Mouse (Mus musculus): ENCODE data around the gene Trarg1.

The Trarg1 gene

DNA sequence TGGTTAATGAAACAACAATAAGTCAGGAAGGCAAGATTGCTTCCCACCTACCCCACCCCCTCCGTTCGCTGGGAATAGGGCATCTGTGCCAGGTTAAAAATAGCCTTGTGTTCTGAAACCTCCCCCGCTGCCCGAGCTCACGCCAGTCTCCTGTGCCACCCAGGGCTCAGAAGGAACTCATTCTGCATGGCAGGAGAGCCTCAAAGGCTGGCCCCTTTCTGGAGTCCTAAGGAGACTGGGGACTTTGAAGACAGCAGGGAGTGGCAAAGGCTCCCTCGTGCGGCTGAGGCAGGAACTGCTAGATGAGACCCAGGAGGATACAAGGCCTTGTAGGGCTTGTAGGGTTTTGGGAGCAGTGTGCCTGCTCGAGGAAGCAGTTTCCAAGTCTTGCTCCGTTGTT lies 32.1 kb upstream of the Trarg1 start:
- Histone ChIP-seq H3K36me3 (ENCODE audit: insufficient read depth, low read length) (no peaks in the 10 kb centered on the region), H3K27me3 (ENCODE audit: insufficient read depth, low read length) (peaks cover 27% of the 10 kb centered on the region), H3K9me3 (ENCODE audit: low read length) (no peaks in the 10 kb centered on the region), H3K4me1 (replicated peaks; ENCODE audit: low read depth, low read length) (peaks cover 27% of the 10 kb centered on the region), H3K4me3 (replicated peaks; ENCODE audit: low read length) (peak overlapping the region; percentile 41)
- TF ChIP-seq NANOG (IDR thresholded peaks at IDR 0.05; ENCODE audit: borderline replicate concordance, low read length) (no peak), CTCF (conservative IDR thresholded peaks at IDR 0.05; ENCODE audit: low read length) (peak; percentile 89)

DNA sequence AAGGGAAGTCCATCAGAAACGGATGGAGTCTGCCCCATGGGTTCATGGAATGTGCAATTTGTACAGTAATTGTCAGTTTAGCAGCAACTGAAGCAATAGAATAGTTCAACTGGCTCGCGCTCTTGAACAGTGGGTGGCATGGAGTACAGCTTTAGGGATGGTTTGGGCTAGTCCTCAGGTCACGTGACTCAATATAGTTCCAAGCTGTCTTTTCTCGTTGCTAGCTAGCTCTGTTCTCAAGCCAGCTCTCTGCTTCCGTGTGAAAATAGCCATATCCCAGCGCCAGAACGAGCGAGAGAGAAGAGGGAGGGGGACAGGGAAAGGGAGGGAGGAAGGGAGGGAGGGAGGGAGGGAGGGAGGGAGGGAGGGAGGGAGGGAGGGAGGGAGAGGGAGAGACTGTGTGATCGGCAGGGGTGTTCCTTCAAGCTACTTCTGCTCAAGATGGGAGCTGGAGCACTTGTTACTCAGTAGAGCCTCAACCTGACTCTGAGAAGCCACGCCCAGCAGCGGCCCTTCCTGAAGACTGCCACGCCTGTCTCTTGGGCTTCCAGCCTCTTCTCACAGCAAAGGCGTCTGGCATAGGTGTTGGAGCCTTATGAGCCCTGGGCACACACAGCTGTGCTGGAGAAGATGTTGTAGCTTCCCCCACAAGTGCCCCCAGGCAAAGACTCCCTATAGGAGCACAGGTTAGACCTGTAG lies 28.6 kb upstream of the Trarg1 start:
- H3K36me3 ChIP-seq (ENCODE audit: insufficient read depth, low read length), result no peaks in the 10 kb centered on the region
- peaks cover 10% of the 10 kb centered on the region for H3K27me3 ChIP-seq (ENCODE audit: insufficient read depth, low read length)
- no peaks in the 10 kb centered on the region for H3K9me3 ChIP-seq (ENCODE audit: low read length)
- no peak overlapping the region for H3K4me3 ChIP-seq (replicated peaks; ENCODE audit: low read length)
- H3K4me1 ChIP-seq (replicated peaks; ENCODE audit: low read depth, low read length), result peaks cover 23% of the 10 kb centered on the region
- no peak for TF ChIP-seq POU5F1 (IDR thresholded peaks at IDR 0.05; ENCODE audit: borderline replicate concordance, low read length)
- no peak for TF ChIP-seq NANOG (IDR thresholded peaks at IDR 0.05; ENCODE audit: borderline replicate concordance, low read length)
- no peak for TF ChIP-seq CTCF (conservative IDR thresholded peaks at IDR 0.05; ENCODE audit: low read length)

DNA sequence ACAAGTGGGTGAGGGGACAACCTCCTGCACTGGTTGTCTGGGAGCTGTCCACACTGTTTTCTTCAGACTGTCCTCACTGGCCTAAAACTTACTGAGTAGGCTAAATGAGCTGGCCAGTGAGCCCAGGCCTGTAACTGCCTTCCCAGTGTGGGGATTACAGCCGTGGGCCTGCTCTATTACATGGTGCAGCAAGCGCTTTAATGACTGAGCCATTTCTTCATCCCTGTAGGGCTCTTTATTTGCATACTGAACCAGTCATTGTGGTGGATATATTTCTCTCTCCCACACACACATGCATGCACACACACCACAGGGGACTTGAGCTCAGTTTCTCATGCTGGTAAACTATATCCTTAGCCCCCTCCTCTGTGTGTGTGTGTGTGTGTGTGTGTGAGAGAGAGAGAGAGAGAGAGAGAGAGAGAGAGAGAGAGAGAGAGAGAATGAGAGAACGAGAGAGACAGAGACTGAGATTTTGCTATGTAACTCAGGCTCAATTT lies 26.7 kb upstream of the Trarg1 start:
- Histone ChIP-seq H3K36me3 (ENCODE audit: insufficient read depth, low read length) (no peaks in the 10 kb centered on the region), H3K27me3 (ENCODE audit: insufficient read depth, low read length) (peaks cover 10% of the 10 kb centered on the region), H3K9me3 (ENCODE audit: low read length) (no peaks in the 10 kb centered on the region), H3K4me3 (replicated peaks; ENCODE audit: low read length) (no peak overlapping the region), H3K4me1 (replicated peaks; ENCODE audit: low read depth, low read length) (peaks cover 23% of the 10 kb centered on the region)
- TF ChIP-seq CTCF (conservative IDR thresholded peaks at IDR 0.05; ENCODE audit: low read length), result no peak
- no peak for TF ChIP-seq POU5F1 (IDR thresholded peaks at IDR 0.05; ENCODE audit: borderline replicate concordance, low read length)
- TF ChIP-seq NANOG (IDR thresholded peaks at IDR 0.05; ENCODE audit: borderline replicate concordance, low read length), result no peak

DNA sequence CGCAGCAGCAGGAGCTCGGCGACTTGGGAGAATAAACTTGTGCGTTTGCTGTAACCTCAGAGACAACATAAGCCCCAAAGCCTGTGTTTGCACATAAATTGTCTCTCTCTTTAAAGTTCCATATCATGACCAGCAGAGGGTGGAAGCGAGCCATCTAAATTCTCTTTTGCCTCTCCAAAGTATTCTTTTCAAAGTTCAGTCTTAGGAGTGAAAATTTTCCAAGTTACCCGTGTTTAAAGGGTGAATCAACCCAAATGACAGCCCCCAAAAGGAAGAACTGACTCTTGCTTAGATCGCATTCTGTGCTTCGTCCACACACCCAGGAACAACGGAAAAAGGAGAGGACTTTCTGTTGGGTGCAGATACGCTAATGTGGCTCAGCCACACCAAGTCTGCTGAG lies 24.5 kb upstream of the Trarg1 start:
- Histone ChIP-seq H3K4me3 (replicated peaks; ENCODE audit: low read length) (no peak overlapping the region), H3K4me1 (replicated peaks; ENCODE audit: low read depth, low read length) (peaks cover 37% of the 10 kb centered on the region), H3K36me3 (ENCODE audit: insufficient read depth, low read length) (no peaks in the 10 kb centered on the region), H3K27me3 (ENCODE audit: insufficient read depth, low read length) (peaks cover 4% of the 10 kb centered on the region), H3K9me3 (ENCODE audit: low read length) (no peaks in the 10 kb centered on the region)
- TF ChIP-seq NANOG (IDR thresholded peaks at IDR 0.05; ENCODE audit: borderline replicate concordance, low read length), result no peak
- peak; percentile 64 for TF ChIP-seq CTCF (conservative IDR thresholded peaks at IDR 0.05; ENCODE audit: low read length)
- TF ChIP-seq POU5F1 (IDR thresholded peaks at IDR 0.05; ENCODE audit: borderline replicate concordance, low read length), result no peak

DNA sequence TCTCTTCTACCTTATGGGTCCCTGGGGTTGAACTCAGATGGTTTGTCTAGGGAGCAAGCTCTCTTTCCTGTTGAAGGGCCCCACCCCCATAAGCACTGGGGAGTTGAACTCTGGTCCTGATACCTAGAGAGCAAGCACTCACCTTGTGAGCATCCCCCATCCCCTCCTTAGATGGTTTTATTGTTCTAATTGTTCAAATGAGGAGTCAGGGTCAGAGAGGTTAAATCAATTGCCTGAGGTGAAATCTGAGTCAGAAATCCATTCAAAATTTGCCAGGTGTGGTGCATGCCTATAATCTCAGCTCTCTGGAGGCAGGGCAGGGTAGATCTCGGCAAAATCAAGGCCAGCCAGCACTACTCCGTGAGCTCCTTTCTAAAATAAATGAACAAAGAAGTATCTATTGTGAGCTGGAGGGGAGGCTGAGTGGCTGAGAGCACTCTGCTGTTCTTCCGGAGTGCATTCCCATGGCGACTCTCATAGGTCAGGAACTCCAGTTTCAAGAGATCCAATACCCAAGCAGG lies 22.1 kb upstream of the Trarg1 start:
- Histone ChIP-seq H3K4me3 (replicated peaks; ENCODE audit: low read length) (0 out of 2 replicates have a peak overlapping the region, but pooled peaks have one; percentile 3), H3K36me3 (ENCODE audit: insufficient read depth, low read length) (no peaks in the 10 kb centered on the region), H3K9me3 (ENCODE audit: low read length) (no peaks in the 10 kb centered on the region), H3K4me1 (replicated peaks; ENCODE audit: low read depth, low read length) (peaks cover 43% of the 10 kb centered on the region), H3K27me3 (ENCODE audit: insufficient read depth, low read length) (no peaks in the 10 kb centered on the region)
- TF ChIP-seq CTCF (conservative IDR thresholded peaks at IDR 0.05; ENCODE audit: low read length) (no peak), NANOG (IDR thresholded peaks at IDR 0.05; ENCODE audit: borderline replicate concordance, low read length) (peak; percentile 80; the same call in 1 of the 2 replicates), POU5F1 (IDR thresholded peaks at IDR 0.05; ENCODE audit: borderline replicate concordance, low read length) (no peak)

DNA sequence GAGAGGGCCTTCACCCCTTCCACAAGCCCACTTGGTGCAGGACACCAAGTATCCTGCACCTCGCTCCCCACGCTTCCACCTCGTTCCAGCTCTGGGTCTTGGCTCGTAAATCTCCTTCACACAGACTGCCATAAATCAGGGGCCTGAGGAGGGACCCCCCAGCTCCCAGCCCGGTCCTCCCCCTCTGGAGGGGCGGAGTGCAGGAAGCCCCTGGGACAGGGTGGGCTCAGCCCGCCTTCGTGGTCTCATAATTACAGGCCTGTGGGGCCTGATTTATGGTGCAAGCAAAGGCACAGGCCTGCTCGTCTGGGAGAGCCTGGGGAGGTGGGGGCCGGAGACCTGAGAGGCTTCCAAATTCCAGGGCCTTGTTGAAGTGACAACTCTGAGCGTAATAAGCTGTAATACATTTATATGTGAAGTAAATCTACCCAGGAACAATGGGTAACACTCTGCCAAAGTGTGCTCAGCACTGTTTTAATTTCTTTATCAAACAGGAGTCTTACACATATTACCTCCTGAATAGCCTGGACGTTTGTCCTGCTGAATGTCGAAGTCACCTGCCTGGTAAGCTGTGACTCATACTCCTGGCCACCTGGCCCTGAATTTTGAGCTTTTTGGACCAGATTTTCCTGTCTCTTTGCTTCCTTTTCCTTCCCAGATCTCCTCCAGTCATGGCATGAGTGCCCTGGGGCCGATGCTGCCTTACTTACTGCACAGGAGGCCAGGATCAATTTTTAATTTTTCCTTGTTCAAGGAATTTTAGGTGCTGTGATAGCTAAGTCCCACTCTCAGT lies 20.3 kb upstream of the Trarg1 start:
- Histone ChIP-seq H3K4me1 (replicated peaks; ENCODE audit: low read depth, low read length) (peaks cover 49% of the 10 kb centered on the region), H3K27me3 (ENCODE audit: insufficient read depth, low read length) (peaks cover 10% of the 10 kb centered on the region), H3K36me3 (ENCODE audit: insufficient read depth, low read length) (no peaks in the 10 kb centered on the region), H3K9me3 (ENCODE audit: low read length) (no peaks in the 10 kb centered on the region), H3K4me3 (replicated peaks; ENCODE audit: low read length) (no peak overlapping the region)
- TF ChIP-seq CTCF (conservative IDR thresholded peaks at IDR 0.05; ENCODE audit: low read length) (no peak), POU5F1 (IDR thresholded peaks at IDR 0.05; ENCODE audit: borderline replicate concordance, low read length) (no peak), NANOG (IDR thresholded peaks at IDR 0.05; ENCODE audit: borderline replicate concordance, low read length) (no peak)

DNA sequence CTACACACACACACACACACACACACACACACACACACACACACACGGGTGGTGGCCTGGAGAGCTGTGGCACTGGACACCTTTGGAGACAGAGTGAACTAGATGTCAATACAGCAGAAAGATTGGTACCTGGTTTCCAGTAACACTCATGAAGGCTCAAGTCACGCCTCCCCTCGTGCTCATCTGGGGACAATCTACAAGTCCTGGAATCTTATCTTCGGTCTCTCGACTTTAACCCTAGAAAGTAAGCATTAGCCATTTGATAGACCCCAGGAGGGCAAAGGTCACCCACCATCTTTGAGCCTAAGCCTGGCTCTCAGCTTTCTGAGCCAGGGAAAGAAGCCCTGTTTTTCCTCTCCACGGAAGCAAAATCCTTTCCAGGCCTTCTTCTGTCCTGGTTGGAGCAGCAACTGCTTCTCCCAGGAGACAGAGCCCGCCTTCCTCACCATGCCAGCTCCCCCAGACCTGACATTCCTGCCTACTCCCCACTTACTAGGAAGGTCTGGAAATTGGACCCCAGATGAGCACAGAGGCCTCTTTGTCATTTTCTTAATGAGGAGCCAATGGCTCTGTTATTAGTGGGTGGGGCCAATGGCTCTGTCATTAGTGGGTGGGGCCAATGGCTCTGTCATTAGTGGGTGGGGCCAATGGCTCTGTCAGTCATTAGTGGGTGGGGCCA lies 17.7 kb upstream of the Trarg1 start:
- TF ChIP-seq NANOG (IDR thresholded peaks at IDR 0.05; ENCODE audit: borderline replicate concordance, low read length), result no peak
- TF ChIP-seq CTCF (conservative IDR thresholded peaks at IDR 0.05; ENCODE audit: low read length), result no peak
- TF ChIP-seq POU5F1 (IDR thresholded peaks at IDR 0.05; ENCODE audit: borderline replicate concordance, low read length), result no peak
- Histone ChIP-seq H3K27me3 (ENCODE audit: insufficient read depth, low read length) (peaks cover 36% of the 10 kb centered on the region), H3K4me3 (replicated peaks; ENCODE audit: low read length) (no peak overlapping the region), H3K4me1 (replicated peaks; ENCODE audit: low read depth, low read length) (peaks cover 52% of the 10 kb centered on the region), H3K9me3 (ENCODE audit: low read length) (no peaks in the 10 kb centered on the region), H3K36me3 (ENCODE audit: insufficient read depth, low read length) (no peaks in the 10 kb centered on the region)

Measured in E14TG2a.4 (cell line).